Mouse (Mus musculus) liver, embryonic 12.5 days (tissue): Measurements from ENCODE around the gene Fkrp. TPM values are rescaled to one million over a fixed set of nuclear protein-coding genes. Genes with fewer than 3 reads are reported as not detected.

ENCODE experiments used
- ATAC-seq: fragments of 200-750 bp; cut with Nextera tagmentation; 2 replicates; pipeline ENCODE4 v1.8.0; 2017; ENCODE audit warnings: moderate number of reproducible peaks, mild to moderate bottlenecking, moderate library complexity
- H3K27ac ChIP-seq: fragments of 300-500 bp; sonication (generic); 2 replicates; pipeline ENCODE4 v1.5.1; 2016; ENCODE audit warnings: mild to moderate bottlenecking
- H3K27me3 ChIP-seq: fragments of 300-500 bp; sonication (generic); replicated peaks from 2 replicates; pipeline ENCODE4 v1.6.1; 2016; ENCODE audit warnings: mild to moderate bottlenecking, moderate library complexity
- H3K36me3 ChIP-seq: fragments of 300-500 bp; sonication (generic); 2 replicates; pipeline ENCODE4 v1.6.1; 2016; ENCODE audit warnings: mild to moderate bottlenecking, moderate library complexity
- H3K4me1 ChIP-seq: fragments of 300-500 bp; sonication (generic); 2 replicates; pipeline ENCODE4 v1.6.1; 2016
- H3K4me2 ChIP-seq: fragments of 300-500 bp; sonication (generic); 2 replicates; pipeline ENCODE4 v1.6.1; 2016; ENCODE audit warnings: mild to moderate bottlenecking, moderate library complexity
- H3K4me3 ChIP-seq: fragments of 300-500 bp; sonication (generic); 2 replicates; pipeline ENCODE4 v1.5.1; 2016; ENCODE audit warnings: mild to moderate bottlenecking, moderate library complexity
- H3K9ac ChIP-seq: fragments of 300-500 bp; sonication (generic); 2 replicates; pipeline ENCODE4 v1.6.1; 2016; ENCODE audit warnings: mild to moderate bottlenecking, moderate library complexity
- H3K9me3 ChIP-seq: fragments of 300-500 bp; sonication (generic); replicated peaks from 2 replicates; pipeline ENCODE4 v1.6.1; 2016; ENCODE audit warnings: mild to moderate bottlenecking, moderate library complexity
- WGBS: fragments of 180-500 bp; shearing (Covaris S2); methylation state at CpG from one replicate; pipeline ENCODE4 v1.1.7; 2016; ENCODE audit not compliant: insufficient replicate concordance; 5-methylcytosine and 5-hydroxymethylcytosine counted together
- polyA plus RNA-seq: library from polyadenylated mRNA; unstranded; fragments of >200 nt; fragmentation: Nextera tagmentation; extraction: Ambion mirVana; gene quantifications from 2 replicates; pipeline ENCODE4 v1.2.1, GENCODE M21; 2016

The Fkrp gene
- polyA plus RNA-seq, 1 experiment from 2014 or later, result 16.0 TPM

GRCm38 (mm10) chr7:16826571-16826970 is 10.0 kb upstream of the Fkrp start:
- Histone ChIP-seq H3K4me2 (no peak overlapping the region), H3K27me3 (no peaks in the 10 kb centered on the region), H3K9ac (no peak overlapping the region), H3K36me3 (peaks cover 100% of the 10 kb centered on the region), H3K4me1 (peaks cover 49% of the 10 kb centered on the region), H3K27ac (0 out of 2 replicates have a peak overlapping the region, but pooled peaks have one; percentile 15), H3K9me3 (no peaks in the 10 kb centered on the region), H3K4me3 (no peak overlapping the region)
- ATAC-seq, result no peak
- WGBS, result 31% methylated on average over 5 of the region's 5 CpGs

- Histone ChIP-seq H3K4me3 (no peak overlapping the region), H3K36me3 (peaks cover 94% of the 10 kb centered on the region), H3K4me1 (peaks cover 57% of the 10 kb centered on the region), H3K4me2 (no peak overlapping the region), H3K27me3 (no peaks in the 10 kb centered on the region), H3K9me3 (no peaks in the 10 kb centered on the region), H3K9ac (no peak overlapping the region), H3K27ac (no peak overlapping the region)
- WGBS, result 73% methylated on average over 10 of the region's 10 CpGs
- peak; percentile 47; the same call in 1 of the 2 replicates for ATAC-seq
Measured at GRCm38 (mm10) chr7:16825785-16826184, 9.3 kb upstream of the Fkrp start.

- no peak for ATAC-seq
Measured at GRCm38 (mm10) chr7:16823734-16824133, 7.2 kb upstream of the Fkrp start.

GRCm38 (mm10) chr7:16821669-16822101 is 5.2 kb upstream of the Fkrp start:
- H3K4me3 ChIP-seq, result no peak overlapping the region
- no peaks in the 10 kb centered on the region for H3K9me3 ChIP-seq
- H3K9ac ChIP-seq, result no peak overlapping the region; the same call in 1 of the 2 replicates
- peak overlapping the region; percentile 46; the same call in 1 of the 2 replicates for H3K27ac ChIP-seq
- peaks cover 85% of the 10 kb centered on the region for H3K4me1 ChIP-seq
- no peak overlapping the region for H3K4me2 ChIP-seq
- no peak for ATAC-seq
- H3K36me3 ChIP-seq, result peaks cover 60% of the 10 kb centered on the region
- no peaks in the 10 kb centered on the region for H3K27me3 ChIP-seq
- 72% methylated on average over 4 of the region's 4 CpGs for whole genome bisulfite sequencing

More at GRCm38 (mm10) chr7:16823734-16824133, 7.2 kb upstream of the Fkrp start:
- Histone ChIP-seq H3K4me2 (no peak overlapping the region), H3K9ac (no peak overlapping the region), H3K27ac (no peak overlapping the region), H3K27me3 (no peaks in the 10 kb centered on the region), H3K4me1 (peaks cover 77% of the 10 kb centered on the region), H3K9me3 (no peaks in the 10 kb centered on the region), H3K4me3 (no peak overlapping the region), H3K36me3 (peaks cover 76% of the 10 kb centered on the region)
- 62% methylated on average over 5 of the region's 5 CpGs for WGBS

- no peaks in the 10 kb centered on the region for H3K9me3 ChIP-seq
- H3K9ac ChIP-seq, result peak overlapping the region; percentile 53; the same call in 1 of the 2 replicates
- no peaks in the 10 kb centered on the region for H3K27me3 ChIP-seq
- H3K4me2 ChIP-seq, result 0 out of 2 replicates have a peak overlapping the region, but pooled peaks have one; percentile 12
- H3K27ac ChIP-seq, result peak overlapping the region; percentile 79; the same call in 1 of the 2 replicates
- H3K4me1 ChIP-seq, result peaks cover 79% of the 10 kb centered on the region
- peaks cover 54% of the 10 kb centered on the region for H3K36me3 ChIP-seq
- WGBS, result 61% methylated on average over 3 of the region's 3 CpGs
- no peak overlapping the region for H3K4me3 ChIP-seq
- ATAC-seq, result no peak
Measured at GRCm38 (mm10) chr7:16821091-16821490, 4.6 kb upstream of the Fkrp start.

- Histone ChIP-seq H3K4me1 (peaks cover 79% of the 10 kb centered on the region), H3K27ac (peak overlapping the region; percentile 79), H3K9me3 (no peaks in the 10 kb centered on the region), H3K9ac (peak overlapping the region; percentile 49), H3K4me2 (peak overlapping the region; percentile 95), H3K4me3 (peak overlapping the region; percentile 27), H3K36me3 (peaks cover 46% of the 10 kb centered on the region), H3K27me3 (no peaks in the 10 kb centered on the region)
- 32% methylated on average over 5 of the region's 5 CpGs for WGBS
- ATAC-seq, result peak; percentile 1; the same call in 1 of the 2 replicates
Measured at GRCm38 (mm10) chr7:16820271-16820763, 3.8 kb upstream of the Fkrp start.

GRCm38 (mm10) chr7:16819794-16820193 is 3.3 kb upstream of the Fkrp start:
- Histone ChIP-seq H3K36me3 (peaks cover 41% of the 10 kb centered on the region), H3K27me3 (no peaks in the 10 kb centered on the region), H3K4me1 (peaks cover 76% of the 10 kb centered on the region), H3K27ac (peak overlapping the region; percentile 79), H3K9me3 (no peaks in the 10 kb centered on the region), H3K4me2 (peak overlapping the region; percentile 95), H3K4me3 (peak overlapping the region; percentile 27), H3K9ac (peak overlapping the region; percentile 49)
- WGBS, result 20% methylated on average over 5 of the region's 5 CpGs
- ATAC-seq, result peak; percentile 84

GRCm38 (mm10) chr7:16817693-16818092 is 1.2 kb upstream of the Fkrp start:
- 61% methylated on average over 3 of the region's 3 CpGs for WGBS
- H3K27ac ChIP-seq, result peak overlapping the region; percentile 94
- H3K4me1 ChIP-seq, result peaks cover 66% of the 10 kb centered on the region
- peak overlapping the region; percentile 99 for H3K9ac ChIP-seq
- H3K9me3 ChIP-seq, result no peaks in the 10 kb centered on the region
- ATAC-seq, result no peak
- H3K36me3 ChIP-seq, result peaks cover 39% of the 10 kb centered on the region
- peaks cover 2% of the 10 kb centered on the region for H3K27me3 ChIP-seq
- H3K4me2 ChIP-seq, result peak overlapping the region; percentile 95
- H3K4me3 ChIP-seq, result peak overlapping the region; percentile 92

- H3K27ac ChIP-seq, result peak overlapping the region; percentile 94
- ATAC-seq, result peak; percentile 70
- no peaks in the 10 kb centered on the region for H3K9me3 ChIP-seq
- H3K4me2 ChIP-seq, result peak overlapping the region; percentile 95
- peaks cover 58% of the 10 kb centered on the region for H3K4me1 ChIP-seq
- peaks cover 36% of the 10 kb centered on the region for H3K36me3 ChIP-seq
- peaks cover 18% of the 10 kb centered on the region for H3K27me3 ChIP-seq
- peak overlapping the region; percentile 92 for H3K4me3 ChIP-seq
- 1% methylated on average over 53 of the region's 55 CpGs for WGBS
- H3K9ac ChIP-seq, result peak overlapping the region; percentile 99
Measured at GRCm38 (mm10) chr7:16816078-16816474, 456 bp downstream of the Fkrp start.

GRCm38 (mm10) chr7:16815351-16815941 is 1.1 kb downstream of the Fkrp start, which contains the start of gene Strn4:
Strn4 (plus strand) TSS chr7:16815889.
- H3K4me3 ChIP-seq, result peak within 1 kb of the TSS; percentile 92
- H3K27ac ChIP-seq, result peak within 1 kb of the TSS; percentile 94
- H3K9ac ChIP-seq, result peak within 1 kb of the TSS; percentile 99
- ATAC-seq, result no peak
- WGBS, result 18% methylated on average over 1 of the region's 1 CpGs
- H3K4me2 ChIP-seq, result peak within 1 kb of the TSS; percentile 95
- peaks cover 24% of the 10 kb centered on the region for H3K27me3 ChIP-seq
- peaks cover 58% of the 10 kb centered on the region for H3K4me1 ChIP-seq
- no peaks in the 10 kb centered on the region for H3K9me3 ChIP-seq
- peaks cover 43% of the 10 kb centered on the region for H3K36me3 ChIP-seq

GRCm38 (mm10) chr7:16812505-16812904 is 4.0 kb downstream of the Fkrp start:
- no peak for ATAC-seq
- H3K36me3 ChIP-seq, result peaks cover 55% of the 10 kb centered on the region
- H3K4me1 ChIP-seq, result peaks cover 39% of the 10 kb centered on the region
- H3K27ac ChIP-seq, result no peak overlapping the region
- H3K9me3 ChIP-seq, result no peaks in the 10 kb centered on the region
- WGBS, result 71% methylated on average over 2 of the region's 2 CpGs
- no peak overlapping the region for H3K9ac ChIP-seq
- H3K27me3 ChIP-seq, result peaks cover 32% of the 10 kb centered on the region
- no peak overlapping the region for H3K4me3 ChIP-seq
- no peak overlapping the region for H3K4me2 ChIP-seq

GRCm38 (mm10) chr7:16811649-16812070 is 4.9 kb downstream of the Fkrp start:
- Histone ChIP-seq H3K27ac (no peak overlapping the region), H3K4me2 (peak overlapping the region; percentile 65), H3K36me3 (peaks cover 56% of the 10 kb centered on the region), H3K27me3 (peaks cover 32% of the 10 kb centered on the region), H3K9ac (no peak overlapping the region), H3K4me3 (peak overlapping the region; percentile 39), H3K9me3 (no peaks in the 10 kb centered on the region), H3K4me1 (peaks cover 33% of the 10 kb centered on the region)
- ATAC-seq, result no peak
- WGBS, result 39% methylated on average over 17 of the region's 17 CpGs
